Mouse (Mus musculus) urinary bladder, postnatal 36 days (tissue): ENCODE data around the gene Nubpl.

Source experiments
- DNase-seq, 2 experiments: peaks; one replicate each; pipeline ENCODE4 v3.0.0; 2022; ENCODE audit warnings: low spot score in 2 of 2, mixed read lengths in 1 of 2

The Nubpl gene

DNA sequence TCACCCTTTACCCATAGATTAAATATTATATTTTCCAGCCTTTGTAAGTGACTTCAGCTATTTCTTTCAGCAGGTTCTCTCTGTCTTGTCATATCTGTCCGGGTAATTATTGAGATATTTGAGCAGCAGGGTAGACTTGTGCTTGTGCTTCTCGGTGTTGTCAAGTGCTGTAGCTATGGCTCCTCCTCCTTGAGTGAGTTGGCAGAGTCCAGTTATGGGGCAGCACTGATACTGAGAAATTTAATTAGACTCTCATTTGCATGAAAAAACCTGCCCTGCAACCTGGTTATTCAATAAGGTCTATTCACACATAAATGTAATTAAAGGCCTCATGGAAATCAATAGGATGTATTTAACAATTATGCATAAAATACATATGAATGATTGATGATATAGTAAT lies 145.2 kb downstream of the Nubpl start:
- DNase-seq: no peak

GRCm38 (mm10) chr12:52247438-52247837 lies 149.9 kb downstream of the Nubpl start:
- no peak for DNase-seq

DNA sequence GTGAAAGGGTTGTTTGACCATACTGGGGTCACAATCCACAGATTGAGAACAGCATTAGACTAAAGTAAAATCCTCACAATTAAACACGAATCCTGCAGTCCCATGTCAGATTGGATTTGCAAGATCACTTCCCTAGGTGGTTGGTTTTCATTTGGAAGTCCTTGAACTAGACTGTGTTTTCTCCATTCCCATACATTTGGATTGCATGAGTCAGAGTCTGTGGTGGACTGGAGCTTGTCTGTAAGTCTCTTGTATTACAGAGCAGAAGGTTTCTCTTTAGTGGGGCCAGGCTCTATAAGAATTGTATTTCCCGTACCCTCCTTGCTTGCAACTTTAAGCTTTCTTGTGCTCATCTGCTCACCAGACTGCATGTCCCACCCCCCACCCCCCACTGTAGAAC lies 151.0 kb downstream of the Nubpl start:
- DNase-seq: no peak

DNA sequence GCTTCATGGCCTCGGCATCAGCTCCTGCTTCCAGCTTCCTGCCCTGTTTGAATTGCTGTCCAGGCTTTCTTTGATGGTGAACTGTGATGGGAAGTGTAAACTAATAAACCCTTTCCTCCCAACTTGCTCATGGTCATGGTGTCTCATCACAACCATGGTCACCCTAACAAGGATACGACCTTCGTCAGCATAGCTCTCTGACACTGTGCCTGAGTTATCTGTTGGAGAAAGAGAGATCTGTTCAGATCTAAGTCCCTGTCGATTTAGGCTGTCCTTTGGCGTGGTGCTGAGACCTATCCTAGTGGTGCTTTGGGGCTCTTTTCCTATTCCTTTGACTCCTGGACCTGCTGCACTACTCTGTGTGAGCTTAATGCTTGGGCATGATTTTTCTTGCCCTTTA lies 156.6 kb downstream of the Nubpl start:
- no peak for DNase-seq

- DNase-seq: no peak
Observed at GRCm38 (mm10) chr12:52268131-52268530, 170.6 kb downstream of the Nubpl start.

- no peak for DNase-seq
Observed at GRCm38 (mm10) chr12:52272828-52273227, 175.3 kb downstream of the Nubpl start.

- no peak for DNase-seq
Observed at GRCm38 (mm10) chr12:52276320-52276719, 178.8 kb downstream of the Nubpl start.

GRCm38 (mm10) chr12:52281232-52281631 lies 183.7 kb downstream of the Nubpl start:
- no peak for DNase-seq

GRCm38 (mm10) chr12:52284471-52284870 lies 186.9 kb downstream of the Nubpl start:
- no peak for DNase-seq

GRCm38 (mm10) chr12:52286802-52287201 lies 189.3 kb downstream of the Nubpl start:
- DNase-seq: no peak

DNA sequence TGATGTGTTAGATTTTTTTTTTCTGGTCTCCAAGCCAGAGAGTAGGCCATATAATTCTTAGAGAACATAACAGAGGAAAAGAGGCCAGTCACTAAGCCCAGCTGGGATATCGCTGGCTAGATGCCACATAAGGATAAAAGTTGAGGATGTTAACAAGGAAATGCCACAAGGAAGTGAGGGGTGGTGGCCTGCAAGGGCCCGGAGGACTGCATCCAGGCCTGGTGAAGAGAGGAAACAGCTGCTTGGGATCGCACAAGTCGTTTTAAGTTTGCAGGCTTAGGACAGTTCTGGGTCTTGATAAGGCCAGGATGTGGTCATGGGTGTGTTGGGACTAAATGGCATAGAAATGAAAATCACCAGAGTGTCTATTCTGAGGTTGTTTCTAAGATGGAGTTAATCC lies 191.0 kb downstream of the Nubpl start:
- DNase-seq: peak in 1 of 2 experiments; percentile 15

- no peak for DNase-seq
Observed at GRCm38 (mm10) chr12:52288941-52289567, 191.5 kb downstream of the Nubpl start.

- no peak for DNase-seq
Observed at GRCm38 (mm10) chr12:52289594-52289993, 192.1 kb downstream of the Nubpl start.

- no peak for DNase-seq
Observed at GRCm38 (mm10) chr12:52293931-52294330, 196.4 kb downstream of the Nubpl start.

DNA sequence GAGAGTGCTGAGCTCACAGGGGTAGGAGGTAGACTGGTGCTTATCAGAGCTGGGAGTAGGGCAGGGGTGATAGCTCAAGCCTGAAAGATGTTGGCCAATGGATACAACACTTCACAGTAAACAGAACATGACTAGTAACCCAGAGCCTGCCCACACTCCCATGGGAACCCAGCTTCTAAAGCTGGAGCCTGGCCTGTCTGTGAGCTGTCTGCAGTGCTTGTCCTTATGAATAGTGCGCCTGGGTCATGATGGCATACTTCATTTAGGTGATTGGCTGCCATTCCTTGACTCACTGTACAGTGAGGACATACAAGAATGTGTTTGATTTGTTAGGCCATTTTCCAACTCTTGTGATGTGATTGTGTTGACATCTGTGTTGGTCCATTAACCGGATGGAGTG lies 200.5 kb downstream of the Nubpl start:
- DNase-seq: no peak

DNA sequence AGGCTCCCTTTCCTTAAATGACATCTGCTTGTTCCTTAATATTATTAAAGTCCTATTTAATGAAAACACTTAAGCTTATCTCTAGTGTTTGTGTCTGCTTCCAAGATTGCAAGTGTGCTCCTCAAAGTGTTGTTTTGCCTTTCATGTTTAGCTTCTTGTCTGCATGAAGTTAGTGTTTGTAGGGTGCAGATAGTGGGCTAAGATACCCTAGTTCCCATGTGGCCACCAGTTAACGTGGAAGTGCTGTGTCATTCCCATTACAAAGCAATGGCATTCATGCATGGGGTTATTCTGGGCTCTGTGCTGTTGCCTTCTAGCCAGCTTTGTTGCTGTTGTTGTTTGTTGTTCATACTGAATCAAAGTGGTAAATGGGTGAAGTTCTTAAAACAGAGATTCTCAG lies 201.1 kb downstream of the Nubpl start:
- no peak for DNase-seq

- no peak for DNase-seq
Observed at GRCm38 (mm10) chr12:52302961-52303360, 205.4 kb downstream of the Nubpl start.

DNA sequence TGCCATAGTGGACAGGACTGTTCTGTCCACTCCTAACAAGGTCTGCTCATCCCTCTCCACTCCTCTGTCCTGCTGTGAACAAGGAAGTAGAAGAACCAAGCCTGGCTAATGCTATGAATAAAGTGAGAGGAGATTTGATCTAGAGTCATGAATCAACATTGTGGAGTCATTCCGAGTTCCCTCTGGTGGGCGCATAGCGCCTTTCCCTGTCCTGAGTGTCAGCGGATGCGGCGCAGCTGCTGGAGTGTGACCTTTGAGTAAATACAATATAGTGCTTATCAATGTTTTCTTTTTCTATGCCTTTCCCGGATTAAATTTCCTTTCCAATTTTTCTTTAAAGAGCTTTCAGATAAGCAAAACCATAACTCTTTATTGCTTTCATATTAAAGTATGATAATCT lies 208.8 kb downstream of the Nubpl start:
- no peak for DNase-seq

DNA sequence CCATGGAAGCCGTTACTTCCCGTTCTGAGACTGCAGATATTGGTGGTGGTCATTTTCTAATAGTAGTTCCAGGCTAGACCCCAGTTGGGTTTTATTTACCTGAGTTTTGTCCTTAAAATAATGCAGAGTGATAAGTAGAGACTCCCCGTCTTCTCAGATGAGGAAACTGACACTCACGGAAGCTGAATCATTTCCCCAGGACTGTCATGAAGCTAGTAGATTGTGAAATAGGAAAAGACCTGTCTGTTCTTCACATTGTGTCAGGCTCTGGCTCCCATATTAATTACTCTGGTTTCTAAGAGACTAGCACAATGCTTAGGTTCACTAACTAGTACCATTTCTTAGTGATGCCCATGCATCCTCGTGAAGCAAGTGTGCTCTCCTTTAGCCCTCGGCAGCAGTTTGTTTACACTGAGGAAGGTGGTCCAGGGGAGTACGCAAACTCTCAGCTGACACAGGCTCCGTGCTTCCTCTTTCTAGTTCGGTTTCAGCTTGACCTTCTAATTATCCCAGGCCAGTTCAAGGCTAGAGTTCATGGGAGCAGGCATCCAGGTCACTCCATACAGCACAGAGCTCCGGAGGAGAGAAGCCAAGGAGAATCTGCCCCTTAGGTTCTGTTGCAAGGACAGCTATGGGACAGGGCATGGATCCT lies 209.9 kb downstream of the Nubpl start:
- no peak for DNase-seq

GRCm38 (mm10) chr12:52308628-52309027 lies 211.1 kb downstream of the Nubpl start:
- DNase-seq: no peak

DNA sequence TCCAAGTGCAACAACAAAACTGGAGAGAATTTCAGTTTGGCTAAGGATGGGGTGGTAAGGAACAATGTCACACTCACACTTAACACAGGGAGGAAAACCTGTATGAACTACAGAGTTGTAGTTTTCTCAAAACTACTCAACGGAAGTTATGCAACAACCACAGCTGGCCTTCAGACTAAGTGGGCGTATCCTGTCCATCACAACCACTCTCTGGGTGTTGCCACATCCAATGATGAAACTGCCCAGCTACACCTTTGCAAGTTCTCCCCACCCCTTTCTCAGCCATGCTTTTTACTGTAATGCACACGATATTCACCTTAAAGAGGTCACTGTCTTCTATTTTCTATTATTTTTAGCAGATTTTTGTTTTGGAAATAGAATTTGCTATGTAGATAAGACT lies 217.3 kb downstream of the Nubpl start:
- no peak for DNase-seq

GRCm38 (mm10) chr12:52317635-52318034 lies 220.1 kb downstream of the Nubpl start:
- no peak for DNase-seq

- DNase-seq: no peak
Observed at GRCm38 (mm10) chr12:52318426-52318825, 220.9 kb downstream of the Nubpl start.

DNA sequence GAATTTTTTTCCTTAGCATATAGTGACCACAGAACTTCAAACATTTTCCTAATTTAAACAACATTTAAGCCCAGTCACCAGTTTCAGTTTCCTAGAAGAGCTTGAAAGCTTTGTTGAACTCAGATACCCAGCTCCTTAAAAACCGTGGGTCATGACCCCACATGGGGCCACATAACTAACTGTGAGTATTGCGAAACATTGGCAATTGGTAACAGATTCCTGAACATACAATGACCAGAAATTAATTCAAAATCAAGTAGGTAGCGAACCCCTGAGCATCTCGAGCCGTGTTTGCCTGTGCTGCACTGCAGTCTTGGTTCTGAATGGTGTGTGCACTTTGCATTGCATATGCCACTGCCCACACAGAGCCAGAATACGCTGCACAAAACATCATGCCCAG lies 221.6 kb downstream of the Nubpl start:
- DNase-seq: no peak
